Mouse (Mus musculus) spleen, adult 2 months (tissue): ENCODE results near the gene D430042O09Rik. TPM values are rescaled to one million over a fixed set of nuclear protein-coding genes. Genes with fewer than 3 reads are reported as not detected.

ENCODE experiments used
- DNase-seq, 2 experiments: peaks; one replicate each; pipeline versions ENCODE4 v3.0.0 to v3.0.0-alpha.2; 2012 to 2021; ENCODE audit warnings: low spot score in 2 of 2, low read depth in 1 of 2
- H3K27ac ChIP-seq: fragments of 200-500 bp; 2 replicates; pipeline ENCODE4 v1.5.1; 2012; ENCODE audit warnings: low read length, inconsistent platforms; ENCODE audit not compliant: insufficient read depth
- H3K27me3 ChIP-seq: fragments of 200-500 bp; 2 replicates; pipeline ENCODE4 v1.6.1; 2012; ENCODE audit warnings: mild to moderate bottlenecking, moderate library complexity, low read length, inconsistent platforms; ENCODE audit not compliant: control insufficient read depth, insufficient read depth
- H3K36me3 ChIP-seq: fragments of 200-500 bp; 2 replicates; pipeline ENCODE4 v1.6.1; 2012; ENCODE audit warnings: mild to moderate bottlenecking, low read length, inconsistent platforms; ENCODE audit not compliant: control insufficient read depth, insufficient read depth
- H3K4me1 ChIP-seq: fragments of 200-500 bp; 2 replicates; pipeline ENCODE4 v1.6.1; 2011; ENCODE audit warnings: inconsistent platforms; ENCODE audit not compliant: control insufficient read depth, insufficient read depth, insufficient read length
- H3K4me3 ChIP-seq: fragments of 200-500 bp; 2 replicates; pipeline ENCODE4 v1.5.1; 2011; ENCODE audit warnings: mild to moderate bottlenecking, inconsistent platforms; ENCODE audit not compliant: insufficient read depth, insufficient read length; ENCODE audit errors: extremely low read depth
- CTCF ChIP-seq: fragments of 200-500 bp; IDR thresholded peaks from 2 replicates; pipeline ENCODE4 v1.5.1; 2011; ENCODE audit warnings: mild to moderate bottlenecking, inconsistent platforms; ENCODE audit not compliant: insufficient read depth, insufficient read length, insufficient replicate concordance; ENCODE audit errors: extremely low read depth
- POLR2A ChIP-seq: fragments of 200-500 bp; IDR thresholded peaks from 2 replicates; pipeline ENCODE4 v1.6.1; 2011; ENCODE audit warnings: low read depth, low read length, inconsistent platforms
- WGBS: fragments of 180-500 bp; shearing (Covaris S2); methylation state at CpG from one replicate; pipeline ENCODE4 v1.1.7; 2018; 5-methylcytosine and 5-hydroxymethylcytosine counted together
- polyA plus RNA-seq: library from polyadenylated mRNA; depleted of rRNA; stranded (reverse); fragments of >200 nt; gene quantifications from 2 replicates; pipeline ENCODE4 v1.2.3, GENCODE M21; 2012

The D430042O09Rik gene
- polyA plus RNA-seq, 1 experiment, result 7.0 TPM

- Histone ChIP-seq H3K27ac (no peak overlapping the region), H3K27me3 (no peaks in the 10 kb centered on the region), H3K4me3 (no peak overlapping the region), H3K36me3 (no peaks in the 10 kb centered on the region), H3K4me1 (no peaks in the 10 kb centered on the region)
- DNase-seq, result no peak
- 86% methylated on average over 2 of the region's 2 CpGs for WGBS
- no peak for TF ChIP-seq CTCF
- TF ChIP-seq POLR2A, result no peak
These were observed 175.5 kb downstream of the D430042O09Rik start for GRCm38 (mm10) chr7:125883232-125883631.

GRCm38 (mm10) chr7:125886116-125886680 lies 178.5 kb downstream of the D430042O09Rik start:
- DNase-seq, result no peak
- Histone ChIP-seq H3K4me3 (no peak overlapping the region), H3K4me1 (no peaks in the 10 kb centered on the region), H3K36me3 (no peaks in the 10 kb centered on the region), H3K27ac (no peak overlapping the region), H3K27me3 (no peaks in the 10 kb centered on the region)
- no peak for TF ChIP-seq CTCF
- TF ChIP-seq POLR2A, result no peak
- WGBS, result 73% methylated on average over 4 of the region's 4 CpGs

GRCm38 (mm10) chr7:125887124-125887523 lies 179.4 kb downstream of the D430042O09Rik start:
- Histone ChIP-seq H3K36me3 (no peaks in the 10 kb centered on the region), H3K4me3 (no peak overlapping the region), H3K27me3 (no peaks in the 10 kb centered on the region), H3K4me1 (no peaks in the 10 kb centered on the region), H3K27ac (no peak overlapping the region)
- WGBS, result 91% methylated on average over 4 of the region's 4 CpGs
- DNase-seq, result no peak
- TF ChIP-seq CTCF (no peak), POLR2A (no peak)

- no peaks in the 10 kb centered on the region for H3K4me1 ChIP-seq
- TF ChIP-seq POLR2A, result no peak
- TF ChIP-seq CTCF, result no peak
- no peak for DNase-seq
- H3K27me3 ChIP-seq, result no peaks in the 10 kb centered on the region
- WGBS, result 34% methylated on average over 5 of the region's 5 CpGs
- no peak overlapping the region for H3K27ac ChIP-seq
- H3K4me3 ChIP-seq, result no peak overlapping the region
- H3K36me3 ChIP-seq, result no peaks in the 10 kb centered on the region
These were observed 180.1 kb downstream of the D430042O09Rik start for GRCm38 (mm10) chr7:125887761-125888160.

- TF ChIP-seq CTCF (no peak), POLR2A (no peak)
- 73% methylated on average over 12 of the region's 12 CpGs for WGBS
- Histone ChIP-seq H3K36me3 (no peaks in the 10 kb centered on the region), H3K27me3 (no peaks in the 10 kb centered on the region), H3K27ac (no peak overlapping the region), H3K4me3 (no peak overlapping the region), H3K4me1 (no peaks in the 10 kb centered on the region)
- no peak for DNase-seq
These were observed 180.7 kb downstream of the D430042O09Rik start for GRCm38 (mm10) chr7:125888373-125888772.

GRCm38 (mm10) chr7:125893621-125894020 lies 185.9 kb downstream of the D430042O09Rik start:
- DNase-seq, result no peak
- H3K36me3 ChIP-seq, result no peaks in the 10 kb centered on the region
- no peak overlapping the region for H3K27ac ChIP-seq
- WGBS, result 86% methylated on average over 5 of the region's 5 CpGs
- H3K4me3 ChIP-seq, result no peak overlapping the region
- TF ChIP-seq POLR2A (no peak), CTCF (no peak)
- H3K27me3 ChIP-seq, result no peaks in the 10 kb centered on the region
- H3K4me1 ChIP-seq, result no peaks in the 10 kb centered on the region

DNA sequence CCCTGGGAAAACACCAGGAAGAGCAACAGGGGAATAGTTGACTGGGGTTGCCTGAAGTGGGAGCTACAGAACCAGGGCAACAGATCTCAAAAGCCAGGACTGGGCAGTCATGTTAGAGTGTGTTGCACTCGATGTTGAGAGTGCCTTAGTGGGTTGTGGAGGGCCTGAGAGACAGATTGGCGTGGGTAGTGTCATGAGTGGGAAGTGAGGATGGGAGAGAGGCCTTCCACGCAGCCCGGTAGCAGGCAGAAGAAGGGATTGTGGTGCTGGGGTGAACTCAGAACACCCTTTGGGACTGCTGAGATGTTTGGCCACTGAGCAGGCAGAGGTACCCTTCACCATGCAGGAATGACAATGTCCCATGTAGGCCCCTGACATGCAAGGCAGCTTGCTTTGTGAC lies 189.4 kb downstream of the D430042O09Rik start:
- Histone ChIP-seq H3K27ac (no peak overlapping the region), H3K27me3 (no peaks in the 10 kb centered on the region), H3K4me3 (no peak overlapping the region), H3K4me1 (no peaks in the 10 kb centered on the region), H3K36me3 (no peaks in the 10 kb centered on the region)
- no peak for DNase-seq
- no peak for TF ChIP-seq POLR2A
- no peak for TF ChIP-seq CTCF
- WGBS, result 76% methylated on average over 4 of the region's 4 CpGs
